Mouse (Mus musculus): ENCODE data around the gene Rps15. TPM values are rescaled to one million over a fixed set of nuclear protein-coding genes. Genes with fewer than 3 reads are reported as not detected.

Rps15 gene
- polyA plus RNA-seq, 1 experiment from 2014 or later = 536 TPM

DNA sequence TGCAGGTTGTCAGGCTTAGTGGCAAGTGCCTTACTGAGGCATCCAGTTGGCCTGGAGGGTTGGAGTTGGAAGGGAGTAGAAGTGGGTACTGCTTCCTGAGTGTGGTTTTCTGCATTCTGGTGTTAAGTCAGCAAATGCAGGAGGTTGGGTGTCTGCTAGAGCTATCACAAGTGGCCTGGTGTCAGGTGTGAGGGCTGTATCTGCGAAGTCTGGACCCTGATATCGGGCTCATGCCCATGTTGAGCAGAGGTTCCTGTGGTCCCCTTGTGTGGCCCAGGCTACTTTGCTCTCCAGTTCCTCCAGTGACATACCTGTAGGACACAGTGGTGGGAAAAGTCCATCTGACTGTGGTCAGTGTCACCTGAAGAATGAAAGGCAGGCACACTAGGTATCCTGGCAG, 22.2 kb upstream of the Rps15 start:
- ATAC-seq (replicated peaks; ENCODE audit: extremely low read depth, insufficient read depth, low FRiP score) = no peak
- peaks cover 9% of the 10 kb centered on the region; the same call in 1 of the 2 replicates for H3K36me3 ChIP-seq (ENCODE audit: control insufficient read depth, insufficient read depth)
- H3K4me3 ChIP-seq (ENCODE audit: low read length) = no peak overlapping the region
- peak overlapping the region; percentile 31; the same call in 1 of the 2 replicates for H3K9ac ChIP-seq (ENCODE audit: low read length)
- no peaks in the 10 kb centered on the region for H3K27me3 ChIP-seq (ENCODE audit: control insufficient read depth, insufficient read depth, low read length)
- H3K4me2 ChIP-seq (ENCODE audit: low read depth, low read length) = no peak overlapping the region
- 85% methylated on average over 2 of the region's 2 CpGs for WGBS
- H3K27ac ChIP-seq (ENCODE audit: low read length) = no peak overlapping the region
- H3K4me1 ChIP-seq (ENCODE audit: control insufficient read depth, insufficient read depth, low read length) = peaks cover 59% of the 10 kb centered on the region
- H3K9me3 ChIP-seq (replicated peaks; ENCODE audit: control insufficient read depth, low read length) = no peaks in the 10 kb centered on the region

DNA sequence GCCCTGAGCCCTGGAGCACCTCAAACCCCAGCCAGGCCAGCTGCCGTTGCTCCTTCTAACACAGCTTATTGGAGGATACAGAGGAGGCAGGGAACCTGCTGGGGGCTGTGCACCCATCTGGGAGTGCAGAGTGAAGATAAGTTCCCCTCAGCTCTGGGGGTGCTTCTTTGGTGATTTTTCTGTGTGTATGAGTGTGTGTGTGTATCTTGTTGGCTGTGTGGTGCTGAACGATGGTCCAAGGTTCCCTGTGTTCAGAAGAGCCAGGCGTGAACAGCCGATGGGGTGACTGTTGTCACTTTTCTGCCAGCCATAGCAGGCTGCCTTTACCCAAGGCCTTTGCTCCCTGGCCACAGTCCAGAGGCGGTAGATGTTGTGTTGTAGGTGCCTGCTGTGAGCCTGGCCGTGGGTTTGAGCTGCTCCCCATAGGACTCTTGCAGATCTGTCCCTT, 21.5 kb upstream of the Rps15 start:
- peaks cover 56% of the 10 kb centered on the region for H3K4me1 ChIP-seq (ENCODE audit: control insufficient read depth, insufficient read depth, low read length)
- H3K27me3 ChIP-seq (ENCODE audit: control insufficient read depth, insufficient read depth, low read length) = no peaks in the 10 kb centered on the region
- H3K27ac ChIP-seq (ENCODE audit: low read length) = peak overlapping the region; percentile 52
- H3K36me3 ChIP-seq (ENCODE audit: control insufficient read depth, insufficient read depth) = peaks cover 12% of the 10 kb centered on the region; the same call in 1 of the 2 replicates
- peak overlapping the region; percentile 31 for H3K9ac ChIP-seq (ENCODE audit: low read length)
- H3K4me2 ChIP-seq (ENCODE audit: low read depth, low read length) = no peak overlapping the region
- no peaks in the 10 kb centered on the region for H3K9me3 ChIP-seq (replicated peaks; ENCODE audit: control insufficient read depth, low read length)
- no peak for ATAC-seq (replicated peaks; ENCODE audit: extremely low read depth, insufficient read depth, low FRiP score)
- 50% methylated on average over 6 of the region's 6 CpGs for WGBS
- no peak overlapping the region for H3K4me3 ChIP-seq (ENCODE audit: low read length)

DNA sequence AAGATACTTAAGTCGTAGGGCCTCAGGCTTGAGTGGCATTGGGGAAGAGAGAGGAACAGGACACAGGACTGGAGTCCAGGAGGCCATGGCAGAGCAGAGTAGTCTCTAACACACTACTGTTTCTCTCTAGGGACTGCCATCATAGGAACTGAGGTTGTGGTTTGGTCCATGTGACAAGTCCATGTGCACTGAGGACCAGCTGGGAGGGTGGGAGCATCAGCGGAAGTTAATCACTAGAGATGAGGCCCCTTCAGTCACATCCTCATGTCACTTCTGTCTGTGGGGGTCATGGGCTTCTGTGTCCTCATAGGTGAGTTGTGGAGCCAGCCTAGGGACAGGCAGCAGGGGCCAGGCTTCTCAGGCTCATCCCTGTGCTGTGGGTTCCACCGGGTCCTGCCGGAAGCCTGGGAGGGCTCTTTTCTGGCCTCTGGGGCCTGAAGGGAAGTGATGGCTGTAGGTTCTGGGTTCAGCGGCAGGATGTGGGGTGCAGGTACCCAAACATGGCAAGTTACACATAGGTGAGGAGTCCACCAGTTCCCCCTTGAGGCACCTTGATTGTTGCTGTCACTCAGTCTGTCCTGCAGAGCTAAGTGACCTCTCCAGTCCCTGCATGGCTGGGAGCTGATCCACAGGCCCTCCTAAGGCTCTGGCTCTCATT, 20.9 kb upstream of the Rps15 start:
- Histone ChIP-seq H3K4me3 (ENCODE audit: low read length) (no peak overlapping the region), H3K9me3 (replicated peaks; ENCODE audit: control insufficient read depth, low read length) (no peaks in the 10 kb centered on the region), H3K27me3 (ENCODE audit: control insufficient read depth, insufficient read depth, low read length) (no peaks in the 10 kb centered on the region), H3K4me1 (ENCODE audit: control insufficient read depth, insufficient read depth, low read length) (peaks cover 50% of the 10 kb centered on the region), H3K4me2 (ENCODE audit: low read depth, low read length) (no peak overlapping the region), H3K9ac (ENCODE audit: low read length) (peak overlapping the region; percentile 31; the same call in 1 of the 2 replicates), H3K27ac (ENCODE audit: low read length) (peak overlapping the region; percentile 52; the same call in 1 of the 2 replicates), H3K36me3 (ENCODE audit: control insufficient read depth, insufficient read depth) (peaks cover 16% of the 10 kb centered on the region; the same call in 1 of the 2 replicates)
- no peak for ATAC-seq (replicated peaks; ENCODE audit: extremely low read depth, insufficient read depth, low FRiP score)
- 77% methylated on average over 5 of the region's 5 CpGs for WGBS

DNA sequence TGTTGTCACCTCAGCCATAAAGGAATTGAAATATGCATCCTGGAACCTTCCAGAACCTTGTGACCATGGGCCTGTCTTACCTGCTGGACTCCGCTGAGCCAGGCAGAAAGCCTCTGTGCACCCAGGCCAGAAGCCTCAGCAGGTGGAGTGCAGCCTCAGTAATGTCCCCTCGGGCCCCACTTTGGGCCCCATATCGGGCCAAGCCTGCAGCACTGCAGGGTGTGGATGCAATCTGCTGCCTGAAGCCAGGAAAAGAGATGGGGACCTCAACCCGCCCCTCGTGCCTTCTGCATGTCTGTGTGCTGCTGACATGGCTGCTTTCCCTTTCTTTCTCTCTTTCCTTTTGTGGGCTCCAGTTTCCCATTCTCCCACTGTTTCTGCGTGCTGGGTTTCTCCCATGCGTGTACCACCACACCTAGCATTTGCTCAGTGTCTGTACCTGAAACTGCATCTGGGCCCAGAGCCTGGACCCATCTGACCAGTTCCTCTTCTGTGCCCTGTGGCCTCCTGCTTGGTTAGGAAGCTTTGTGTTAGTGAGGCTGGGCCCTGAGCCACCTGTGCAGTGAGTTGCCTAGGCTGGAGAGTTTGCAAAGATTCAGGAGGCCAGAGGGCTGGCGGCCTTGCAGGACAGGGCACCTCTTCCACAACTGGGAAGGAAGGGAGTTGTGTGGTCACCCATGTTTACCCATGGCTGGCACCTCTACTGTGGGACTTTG, 20.2 kb upstream of the Rps15 start:
- H3K9ac ChIP-seq (ENCODE audit: low read length) = no peak overlapping the region
- no peak overlapping the region for H3K27ac ChIP-seq (ENCODE audit: low read length)
- H3K4me1 ChIP-seq (ENCODE audit: control insufficient read depth, insufficient read depth, low read length) = peaks cover 43% of the 10 kb centered on the region
- no peak overlapping the region for H3K4me2 ChIP-seq (ENCODE audit: low read depth, low read length)
- no peak for ATAC-seq (replicated peaks; ENCODE audit: extremely low read depth, insufficient read depth, low FRiP score)
- peaks cover 20% of the 10 kb centered on the region; the same call in 1 of the 2 replicates for H3K36me3 ChIP-seq (ENCODE audit: control insufficient read depth, insufficient read depth)
- H3K9me3 ChIP-seq (replicated peaks; ENCODE audit: control insufficient read depth, low read length) = no peaks in the 10 kb centered on the region
- 87% methylated on average over 8 of the region's 8 CpGs for WGBS
- H3K27me3 ChIP-seq (ENCODE audit: control insufficient read depth, insufficient read depth, low read length) = no peaks in the 10 kb centered on the region
- no peak overlapping the region for H3K4me3 ChIP-seq (ENCODE audit: low read length)

DNA sequence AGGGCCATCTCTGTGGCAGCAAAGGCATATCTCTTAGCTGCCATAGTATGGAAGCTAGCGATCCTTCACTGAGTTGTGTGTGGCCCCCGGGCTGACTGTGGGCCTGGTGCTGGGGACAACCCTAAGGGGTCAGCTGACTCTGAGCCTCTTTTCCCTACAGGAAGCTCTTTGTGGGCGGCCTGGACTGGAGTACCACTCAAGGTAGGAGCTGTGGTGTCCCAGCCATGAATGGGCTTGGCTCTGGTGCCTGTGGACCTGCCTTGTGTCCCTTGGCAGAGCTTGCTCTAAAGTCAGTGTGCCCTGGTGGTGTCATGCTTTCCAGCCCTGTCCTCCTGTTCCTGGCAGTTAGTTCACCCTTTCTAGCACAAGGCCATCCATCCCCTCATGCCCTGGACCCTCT, 18.4 kb upstream of the Rps15 start:
- no peaks in the 10 kb centered on the region for H3K9me3 ChIP-seq (replicated peaks; ENCODE audit: control insufficient read depth, low read length)
- no peak overlapping the region for H3K9ac ChIP-seq (ENCODE audit: low read length)
- ATAC-seq (replicated peaks; ENCODE audit: extremely low read depth, insufficient read depth, low FRiP score) = no peak
- H3K27ac ChIP-seq (ENCODE audit: low read length) = no peak overlapping the region
- H3K36me3 ChIP-seq (ENCODE audit: control insufficient read depth, insufficient read depth) = peaks cover 38% of the 10 kb centered on the region
- no peak overlapping the region for H3K4me2 ChIP-seq (ENCODE audit: low read depth, low read length)
- no peaks in the 10 kb centered on the region for H3K27me3 ChIP-seq (ENCODE audit: control insufficient read depth, insufficient read depth, low read length)
- WGBS = 81% methylated on average over 3 of the region's 3 CpGs
- H3K4me1 ChIP-seq (ENCODE audit: control insufficient read depth, insufficient read depth, low read length) = peaks cover 29% of the 10 kb centered on the region
- no peak overlapping the region for H3K4me3 ChIP-seq (ENCODE audit: low read length)

DNA sequence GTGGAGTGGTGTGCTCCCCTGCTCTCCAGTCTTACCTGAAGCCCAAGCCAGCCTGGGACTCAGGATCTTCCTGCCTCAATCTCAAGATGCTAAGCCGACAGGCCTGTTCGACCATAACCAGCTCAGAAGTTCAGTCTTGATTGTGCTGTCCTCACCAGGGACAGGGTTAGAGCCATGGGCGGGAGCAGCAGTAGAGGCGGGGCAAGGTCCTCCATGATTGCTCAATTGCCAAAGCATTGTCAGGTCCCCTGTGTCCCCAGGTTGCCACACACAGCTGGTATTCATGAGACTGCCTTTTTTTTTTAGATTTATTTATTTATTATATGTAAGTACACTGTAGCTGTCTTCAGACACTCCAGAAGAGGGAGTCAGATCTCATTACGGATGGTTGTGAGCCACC, 16.0 kb upstream of the Rps15 start:
- no peaks in the 10 kb centered on the region for H3K9me3 ChIP-seq (replicated peaks; ENCODE audit: control insufficient read depth, low read length)
- H3K4me1 ChIP-seq (ENCODE audit: control insufficient read depth, insufficient read depth, low read length) = peaks cover 17% of the 10 kb centered on the region
- H3K36me3 ChIP-seq (ENCODE audit: control insufficient read depth, insufficient read depth) = peaks cover 57% of the 10 kb centered on the region
- no peak overlapping the region for H3K9ac ChIP-seq (ENCODE audit: low read length)
- no peak for ATAC-seq (replicated peaks; ENCODE audit: extremely low read depth, insufficient read depth, low FRiP score)
- H3K4me2 ChIP-seq (ENCODE audit: low read depth, low read length) = no peak overlapping the region
- no peak overlapping the region for H3K4me3 ChIP-seq (ENCODE audit: low read length)
- no peak overlapping the region for H3K27ac ChIP-seq (ENCODE audit: low read length)
- 91% methylated on average over 5 of the region's 5 CpGs for WGBS
- no peaks in the 10 kb centered on the region for H3K27me3 ChIP-seq (ENCODE audit: control insufficient read depth, insufficient read depth, low read length)

DNA sequence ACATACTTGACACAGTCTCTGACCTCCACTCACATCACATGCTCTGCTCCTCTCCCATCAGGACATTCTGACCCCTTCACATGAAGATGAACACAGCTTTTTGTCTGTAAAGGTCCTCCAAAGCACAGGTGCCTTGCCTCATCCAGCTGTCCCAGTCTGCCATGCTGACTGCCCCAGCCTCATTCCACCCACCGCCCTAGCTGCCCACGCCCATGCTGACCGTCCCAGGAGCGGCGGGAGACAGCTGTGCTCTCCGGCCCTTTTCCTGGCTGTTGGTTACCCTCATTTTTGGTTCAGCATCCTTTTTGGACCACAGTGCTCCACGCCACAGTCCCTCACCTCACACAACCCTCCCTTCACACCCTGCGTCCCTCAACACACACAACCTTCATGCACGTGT, 13.9 kb upstream of the Rps15 start:
- no peak overlapping the region for H3K27ac ChIP-seq (ENCODE audit: low read length)
- no peaks in the 10 kb centered on the region for H3K27me3 ChIP-seq (ENCODE audit: control insufficient read depth, insufficient read depth, low read length)
- H3K4me2 ChIP-seq (ENCODE audit: low read depth, low read length) = no peak overlapping the region
- 88% methylated on average over 9 of the region's 9 CpGs for WGBS
- ATAC-seq (replicated peaks; ENCODE audit: extremely low read depth, insufficient read depth, low FRiP score) = no peak
- no peak overlapping the region for H3K9ac ChIP-seq (ENCODE audit: low read length)
- H3K9me3 ChIP-seq (replicated peaks; ENCODE audit: control insufficient read depth, low read length) = no peaks in the 10 kb centered on the region
- H3K4me1 ChIP-seq (ENCODE audit: control insufficient read depth, insufficient read depth, low read length) = peaks cover 22% of the 10 kb centered on the region
- H3K36me3 ChIP-seq (ENCODE audit: control insufficient read depth, insufficient read depth) = peaks cover 63% of the 10 kb centered on the region
- no peak overlapping the region for H3K4me3 ChIP-seq (ENCODE audit: low read length)

DNA sequence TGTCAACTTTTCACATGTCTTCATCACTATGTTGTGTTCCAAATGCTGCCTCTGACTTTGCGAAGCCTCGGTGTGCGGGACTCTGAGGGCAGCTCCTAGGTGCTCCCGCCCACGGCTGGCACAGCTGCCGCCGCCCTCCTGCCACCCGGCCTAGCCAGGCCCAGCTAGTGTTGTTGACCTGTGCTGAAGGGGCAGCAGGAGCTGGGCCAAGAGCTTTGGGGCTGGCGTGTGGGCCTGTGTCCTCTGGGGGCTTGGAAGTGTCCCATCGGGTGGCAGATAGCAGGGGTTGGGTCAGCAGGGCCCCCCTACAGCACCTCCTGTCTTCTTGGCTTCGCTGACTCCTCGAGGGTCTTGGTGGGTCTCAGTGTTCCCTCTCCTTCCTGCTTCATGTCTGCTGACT, 13.0 kb upstream of the Rps15 start:
- WGBS = 91% methylated on average over 12 of the region's 12 CpGs
- no peak overlapping the region for H3K9ac ChIP-seq (ENCODE audit: low read length)
- H3K4me3 ChIP-seq (ENCODE audit: low read length) = no peak overlapping the region
- H3K9me3 ChIP-seq (replicated peaks; ENCODE audit: control insufficient read depth, low read length) = no peaks in the 10 kb centered on the region
- peaks cover 22% of the 10 kb centered on the region for H3K4me1 ChIP-seq (ENCODE audit: control insufficient read depth, insufficient read depth, low read length)
- H3K36me3 ChIP-seq (ENCODE audit: control insufficient read depth, insufficient read depth) = peaks cover 71% of the 10 kb centered on the region
- H3K27me3 ChIP-seq (ENCODE audit: control insufficient read depth, insufficient read depth, low read length) = no peaks in the 10 kb centered on the region
- H3K4me2 ChIP-seq (ENCODE audit: low read depth, low read length) = no peak overlapping the region
- ATAC-seq (replicated peaks; ENCODE audit: extremely low read depth, insufficient read depth, low FRiP score) = no peak
- no peak overlapping the region for H3K27ac ChIP-seq (ENCODE audit: low read length)

DNA sequence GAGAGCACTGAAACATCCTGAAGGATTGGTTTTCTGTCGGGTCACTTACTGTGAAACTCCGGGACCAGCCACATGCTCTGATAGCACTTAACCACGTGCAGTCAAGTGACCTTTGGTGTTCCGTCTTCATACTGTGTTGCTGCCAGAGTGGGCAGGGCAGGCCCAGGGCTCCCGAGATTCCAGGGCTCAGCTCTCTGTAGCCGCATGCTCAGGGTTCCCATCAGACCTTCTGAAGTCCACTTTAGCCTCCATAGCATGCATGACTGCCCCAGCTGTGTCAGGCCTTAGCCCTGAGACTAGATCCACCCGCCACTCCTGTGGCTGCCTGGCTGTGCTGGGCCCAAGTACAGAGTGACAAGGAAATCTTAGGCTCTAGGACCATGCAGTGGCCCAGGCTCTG, 10.9 kb upstream of the Rps15 start:
- Histone ChIP-seq H3K4me1 (ENCODE audit: control insufficient read depth, insufficient read depth, low read length) (peaks cover 22% of the 10 kb centered on the region), H3K4me2 (ENCODE audit: low read depth, low read length) (no peak overlapping the region)

More for the DNA sequence above, 10.9 kb upstream of the Rps15 start:
- H3K4me3 ChIP-seq (ENCODE audit: low read length) = no peak overlapping the region
- peak overlapping the region; percentile 58 for H3K9ac ChIP-seq (ENCODE audit: low read length)
- WGBS = 47% methylated on average over 7 of the region's 7 CpGs
- peak; percentile 51; the same call in 1 of the 2 replicates for ATAC-seq (replicated peaks; ENCODE audit: extremely low read depth, insufficient read depth, low FRiP score)
- peaks cover 72% of the 10 kb centered on the region for H3K36me3 ChIP-seq (ENCODE audit: control insufficient read depth, insufficient read depth)
- H3K27me3 ChIP-seq (ENCODE audit: control insufficient read depth, insufficient read depth, low read length) = no peaks in the 10 kb centered on the region
- H3K9me3 ChIP-seq (replicated peaks; ENCODE audit: control insufficient read depth, low read length) = no peaks in the 10 kb centered on the region
- peak overlapping the region; percentile 80 for H3K27ac ChIP-seq (ENCODE audit: low read length)

Measured in heart, embryonic 16.5 days (tissue).